Mouse (Mus musculus) forebrain, embryonic 16.5 days (tissue): ENCODE measurements around the gene Tmem211. TPM values are rescaled to one million over a fixed set of nuclear protein-coding genes. Genes with fewer than 3 reads are reported as not detected.
A peak's percentile ranks its signal among the peaks of the same experiment; 100 is the strongest.

ENCODE experiments used
- ATAC-seq: fragments of 200-750 bp; cut with Nextera tagmentation; 2 replicates; pipeline ENCODE4 v1.8.0; 2017; ENCODE audit warnings: mild to moderate bottlenecking, moderate library complexity
- H3K27ac ChIP-seq: fragments of 300-500 bp; sonication (generic); 2 replicates; pipeline ENCODE4 v1.5.1; 2014; ENCODE audit warnings: low read length, control low read depth
- H3K27me3 ChIP-seq: fragments of 300-500 bp; sonication (generic); replicated peaks from 2 replicates; pipeline ENCODE4 v1.6.1; 2014; ENCODE audit warnings: low read length; ENCODE audit not compliant: control insufficient read depth, insufficient read depth
- H3K36me3 ChIP-seq: fragments of 300-500 bp; sonication (generic); 2 replicates; pipeline ENCODE4 v1.6.1; 2014; ENCODE audit not compliant: control insufficient read depth, insufficient read depth
- H3K4me1 ChIP-seq: fragments of 300-500 bp; sonication (generic); replicated peaks from 2 replicates; pipeline ENCODE4 v1.6.1; 2014; ENCODE audit warnings: low read length; ENCODE audit not compliant: control insufficient read depth, insufficient read depth
- H3K4me2 ChIP-seq: fragments of 300-500 bp; sonication (generic); 2 replicates; pipeline ENCODE4 v1.6.1; 2014; ENCODE audit warnings: mild to moderate bottlenecking, low read length, control low read depth
- H3K4me3 ChIP-seq: fragments of 300-500 bp; sonication (generic); replicated peaks from 2 replicates; pipeline ENCODE4 v1.5.1; 2014; ENCODE audit warnings: mild to moderate bottlenecking, low read length, control low read depth
- H3K9ac ChIP-seq: fragments of 300-500 bp; sonication (generic); replicated peaks from 2 replicates; pipeline ENCODE4 v1.6.1; 2014; ENCODE audit warnings: low read depth, low read length, control low read depth
- H3K9me3 ChIP-seq: fragments of 300-500 bp; sonication (generic); 2 replicates; pipeline ENCODE4 v1.6.1; 2016; ENCODE audit warnings: low read length; ENCODE audit not compliant: control insufficient read depth
- WGBS: fragments of 180-500 bp; shearing (Covaris S2); extraction: QIAGEN DNeasy Blood & Tissue Kit; methylation state at CpG from one replicate; pipeline ENCODE4 v1.1.7; 2014; 5-methylcytosine and 5-hydroxymethylcytosine counted together
- polyA plus RNA-seq: library from polyadenylated mRNA; unstranded; fragments of >200 nt; fragmentation: Nextera tagmentation; extraction: Ambion mirVana; gene quantifications from 2 replicates; pipeline ENCODE4 v1.2.1, GENCODE M21; 2015

The Tmem211 gene
- polyA plus RNA-seq, 1 experiment from 2014 or later, result not detected

- H3K4me3 ChIP-seq, result no peak overlapping the region
- no peaks in the 10 kb centered on the region for H3K36me3 ChIP-seq
- 0 out of 2 replicates have a peak overlapping the region, but pooled peaks have one; percentile 16 for H3K4me2 ChIP-seq
- peak overlapping the region; percentile 81 for H3K27ac ChIP-seq
- peaks cover 22% of the 10 kb centered on the region for H3K4me1 ChIP-seq
- no peaks in the 10 kb centered on the region for H3K9me3 ChIP-seq
- no peak; the same call in 1 of the 2 replicates for ATAC-seq
- H3K9ac ChIP-seq, result no peak overlapping the region
- WGBS, result 58% methylated on average over 6 of the region's 6 CpGs
- no peaks in the 10 kb centered on the region for H3K27me3 ChIP-seq
Observed at GRCm38 (mm10) chr5:113195907-113196306, 30.8 kb upstream of the Tmem211 start.

- H3K27me3 ChIP-seq, result no peaks in the 10 kb centered on the region
- peaks cover 16% of the 10 kb centered on the region for H3K4me1 ChIP-seq
- no peaks in the 10 kb centered on the region for H3K9me3 ChIP-seq
- no peak overlapping the region for H3K4me3 ChIP-seq
- no peak overlapping the region for H3K9ac ChIP-seq
- 56% methylated on average over 9 of the region's 9 CpGs for WGBS
- H3K36me3 ChIP-seq, result no peaks in the 10 kb centered on the region
- ATAC-seq, result no peak
- peak overlapping the region; percentile 26; the same call in 1 of the 2 replicates for H3K27ac ChIP-seq
- no peak overlapping the region for H3K4me2 ChIP-seq
Observed at GRCm38 (mm10) chr5:113196916-113197794, 29.6 kb upstream of the Tmem211 start.

GRCm38 (mm10) chr5:113199126-113199771 is 27.5 kb upstream of the Tmem211 start:
- Histone ChIP-seq H3K4me2 (no peak overlapping the region), H3K36me3 (no peaks in the 10 kb centered on the region), H3K9me3 (no peaks in the 10 kb centered on the region), H3K4me1 (peaks cover 13% of the 10 kb centered on the region), H3K27me3 (no peaks in the 10 kb centered on the region), H3K9ac (no peak overlapping the region), H3K27ac (no peak overlapping the region; the same call in 1 of the 2 replicates), H3K4me3 (no peak overlapping the region)
- ATAC-seq, result no peak
- WGBS, result 55% methylated on average over 8 of the region's 8 CpGs

- Histone ChIP-seq H3K4me2 (no peak overlapping the region), H3K27ac (no peak overlapping the region; the same call in 1 of the 2 replicates), H3K4me3 (no peak overlapping the region), H3K9ac (no peak overlapping the region), H3K27me3 (no peaks in the 10 kb centered on the region), H3K36me3 (no peaks in the 10 kb centered on the region), H3K9me3 (no peaks in the 10 kb centered on the region), H3K4me1 (peaks cover 12% of the 10 kb centered on the region)
- WGBS, result 87% methylated on average over 10 of the region's 10 CpGs
- no peak for ATAC-seq
Observed at GRCm38 (mm10) chr5:113199772-113200134, 27.0 kb upstream of the Tmem211 start.

- H3K4me2 ChIP-seq, result no peak overlapping the region
- H3K9me3 ChIP-seq, result no peaks in the 10 kb centered on the region
- no peak overlapping the region for H3K4me3 ChIP-seq
- no peaks in the 10 kb centered on the region for H3K27me3 ChIP-seq
- no peak for ATAC-seq
- WGBS, result 91% methylated on average over 9 of the region's 9 CpGs
- no peaks in the 10 kb centered on the region for H3K36me3 ChIP-seq
- no peak overlapping the region for H3K27ac ChIP-seq
- peaks cover 12% of the 10 kb centered on the region for H3K4me1 ChIP-seq
- H3K9ac ChIP-seq, result no peak overlapping the region
Observed at GRCm38 (mm10) chr5:113204193-113204592, 22.5 kb upstream of the Tmem211 start.

GRCm38 (mm10) chr5:113206670-113207352 is 19.9 kb upstream of the Tmem211 start:
- Histone ChIP-seq H3K4me2 (no peak overlapping the region), H3K36me3 (no peaks in the 10 kb centered on the region), H3K27ac (no peak overlapping the region), H3K4me1 (peaks cover 17% of the 10 kb centered on the region), H3K9ac (no peak overlapping the region), H3K9me3 (no peaks in the 10 kb centered on the region), H3K27me3 (no peaks in the 10 kb centered on the region), H3K4me3 (no peak overlapping the region)
- 51% methylated on average over 9 of the region's 9 CpGs for WGBS
- ATAC-seq, result no peak

- WGBS, result 78% methylated on average over 4 of the region's 4 CpGs
- peaks cover 17% of the 10 kb centered on the region for H3K4me1 ChIP-seq
- H3K4me2 ChIP-seq, result no peak overlapping the region
- no peaks in the 10 kb centered on the region for H3K9me3 ChIP-seq
- no peaks in the 10 kb centered on the region for H3K27me3 ChIP-seq
- H3K4me3 ChIP-seq, result no peak overlapping the region
- H3K36me3 ChIP-seq, result no peaks in the 10 kb centered on the region
- H3K27ac ChIP-seq, result no peak overlapping the region
- ATAC-seq, result no peak
- no peak overlapping the region for H3K9ac ChIP-seq
Observed at GRCm38 (mm10) chr5:113208048-113208447, 18.7 kb upstream of the Tmem211 start.

- 24% methylated on average over 11 of the region's 11 CpGs for WGBS
- peak; percentile 77 for ATAC-seq
- no peaks in the 10 kb centered on the region for H3K9me3 ChIP-seq
- H3K27me3 ChIP-seq, result no peaks in the 10 kb centered on the region
- H3K36me3 ChIP-seq, result no peaks in the 10 kb centered on the region
- H3K9ac ChIP-seq, result peak overlapping the region; percentile 48
- peak overlapping the region; percentile 69 for H3K27ac ChIP-seq
- peaks cover 17% of the 10 kb centered on the region for H3K4me1 ChIP-seq
- H3K4me2 ChIP-seq, result no peak overlapping the region
- no peak overlapping the region for H3K4me3 ChIP-seq
Observed at GRCm38 (mm10) chr5:113208622-113209400, 17.9 kb upstream of the Tmem211 start.
